Mouse (Mus musculus) adipocyte (in vitro differentiated cells): ENCODE results near the gene Actn2.

ENCODE experiments used
- DNase-seq: peaks from one replicate; pipeline ENCODE4 v3.0.0-alpha.2; 2016; ENCODE audit warnings: low spot score

Gene Actn2

GRCm38 (mm10) chr13:12314173-12314572, 26.4 kb downstream of the Actn2 start:
- no peak for DNase-seq

- no peak for DNase-seq
Measured at GRCm38 (mm10) chr13:12311930-12312492, 28.5 kb downstream of the Actn2 start.

- no peak for DNase-seq
Measured at GRCm38 (mm10) chr13:12311371-12311770, 29.2 kb downstream of the Actn2 start.

- no peak for DNase-seq
Measured at GRCm38 (mm10) chr13:12309446-12309845, 31.1 kb downstream of the Actn2 start.

- no peak for DNase-seq
Measured at GRCm38 (mm10) chr13:12308878-12309277, 31.7 kb downstream of the Actn2 start.

GRCm38 (mm10) chr13:12308473-12308872, 32.1 kb downstream of the Actn2 start:
- no peak for DNase-seq

GRCm38 (mm10) chr13:12307286-12307685, 33.3 kb downstream of the Actn2 start:
- DNase-seq: no peak

- DNase-seq: no peak
Measured at GRCm38 (mm10) chr13:12305540-12305939, 35.0 kb downstream of the Actn2 start.

GRCm38 (mm10) chr13:12304991-12305390, 35.6 kb downstream of the Actn2 start:
- DNase-seq: no peak

- DNase-seq: no peak
Measured at GRCm38 (mm10) chr13:12297777-12298176, 42.8 kb downstream of the Actn2 start.

- DNase-seq: peak; percentile 56
Measured at GRCm38 (mm10) chr13:12296701-12297100, 43.9 kb downstream of the Actn2 start.

GRCm38 (mm10) chr13:12293810-12294209, 46.8 kb downstream of the Actn2 start:
- DNase-seq: no peak

GRCm38 (mm10) chr13:12290700-12291099, 49.9 kb downstream of the Actn2 start:
- DNase-seq: no peak

GRCm38 (mm10) chr13:12284528-12284927, 56.0 kb downstream of the Actn2 start:
- DNase-seq: no peak

GRCm38 (mm10) chr13:12283826-12284225, 56.7 kb downstream of the Actn2 start:
- peak; percentile 18 for DNase-seq

- no peak for DNase-seq
Measured at GRCm38 (mm10) chr13:12274721-12275120, 65.8 kb downstream of the Actn2 start.

GRCm38 (mm10) chr13:12274220-12274619, 66.3 kb downstream of the Actn2 start:
- no peak for DNase-seq

GRCm38 (mm10) chr13:12272953-12273352, 67.6 kb downstream of the Actn2 start:
- DNase-seq: peak; percentile 60

GRCm38 (mm10) chr13:12267971-12268370, 72.6 kb downstream of the Actn2 start:
- no peak for DNase-seq

GRCm38 (mm10) chr13:12267097-12267496, 73.5 kb downstream of the Actn2 start:
- no peak for DNase-seq

- no peak for DNase-seq
Measured at GRCm38 (mm10) chr13:12263996-12264395, 76.6 kb downstream of the Actn2 start.

- DNase-seq: no peak
Measured at GRCm38 (mm10) chr13:12261505-12261904, 79.1 kb downstream of the Actn2 start.

GRCm38 (mm10) chr13:12257391-12258380, 82.9 kb downstream of the Actn2 start, which contains the start of gene Mtr:
Gene Mtr (minus strand): TSS chr13:12258113.
- peak; percentile 94 for DNase-seq
